Mouse (Mus musculus) macrophage (primary cell): Measurements from ENCODE around the gene Appbp2. TPM values are rescaled to one million over a fixed set of nuclear protein-coding genes. Genes with fewer than 3 reads are reported as not detected.

ENCODE experiments used
- H3K27ac ChIP-seq: fragments of 350-480 bp; formaldehyde crosslinking; 2 replicates; pipeline ENCODE4 v1.9.0; 2021
- H3K36me3 ChIP-seq: fragments of 350-480 bp; formaldehyde crosslinking; 2 replicates; pipeline ENCODE4 v1.9.0; 2021; ENCODE audit errors: inconsistent target
- H3K4me3 ChIP-seq: fragments of 350-480 bp; formaldehyde crosslinking; 2 replicates; pipeline ENCODE4 v1.9.0; 2021; ENCODE audit errors: inconsistent target
- H3K79me2 ChIP-seq: fragments of 350-480 bp; formaldehyde crosslinking; 2 replicates; pipeline ENCODE4 v1.9.0; 2021; ENCODE audit errors: inconsistent target
- WGBS: methylation state at CpG from one replicate; pipeline ENCODE4 v1.1.7; 2026; ENCODE audit warnings: inconsistent platforms; ENCODE audit not compliant: missing documents; 5-methylcytosine and 5-hydroxymethylcytosine counted together
- polyA plus RNA-seq: library from polyadenylated mRNA; stranded (reverse); fragments of 250-400 nt; gene quantifications from 3 replicates; pipeline ENCODE4 v1.2.4, GENCODE M21; 2018; ENCODE audit warnings: inconsistent platforms

Gene Appbp2
- polyA plus RNA-seq, 1 experiment from 2014 or later = 13.8 TPM

DNA sequence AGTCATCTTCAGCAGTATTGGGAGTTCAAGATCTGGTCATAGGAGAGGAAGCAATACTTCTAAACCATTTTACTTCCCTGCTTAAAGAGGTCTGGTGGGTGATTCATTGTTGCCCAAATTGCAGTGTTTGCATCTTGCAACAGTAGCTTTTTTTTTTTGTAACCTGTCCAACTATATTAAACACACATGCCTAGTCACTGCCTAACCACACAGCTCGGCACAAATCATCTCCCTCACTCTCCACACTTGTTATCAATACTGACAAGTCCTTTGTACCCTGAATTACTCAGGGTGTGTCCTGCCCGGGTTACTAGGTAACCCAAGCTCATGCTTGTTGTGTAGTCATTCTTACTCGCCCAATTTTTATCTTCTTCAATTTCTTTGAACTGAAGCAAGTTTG is 15.5 kb upstream of the Appbp2 start:
- H3K79me2 ChIP-seq = no peaks in the 10 kb centered on the region
- peak overlapping the region; percentile 72 for H3K27ac ChIP-seq
- H3K36me3 ChIP-seq = no peaks in the 10 kb centered on the region
- H3K4me3 ChIP-seq = no peak overlapping the region
- WGBS = 26% methylated on average over 3 of the region's 3 CpGs

- Histone ChIP-seq H3K79me2 (no peaks in the 10 kb centered on the region), H3K4me3 (no peak overlapping the region), H3K27ac (peak overlapping the region; percentile 72), H3K36me3 (no peaks in the 10 kb centered on the region)
- WGBS = 64% methylated on average over 3 of the region's 3 CpGs
Measured at GRCm38 (mm10) chr11:85249338-85249737, 14.4 kb upstream of the Appbp2 start.

- H3K79me2 ChIP-seq = no peaks in the 10 kb centered on the region
- H3K36me3 ChIP-seq = no peaks in the 10 kb centered on the region
- H3K27ac ChIP-seq = no peak overlapping the region
- no peak overlapping the region for H3K4me3 ChIP-seq
- WGBS = 100% methylated on average over 2 of the region's 2 CpGs
Measured at GRCm38 (mm10) chr11:85248151-85248550, 13.2 kb upstream of the Appbp2 start.

DNA sequence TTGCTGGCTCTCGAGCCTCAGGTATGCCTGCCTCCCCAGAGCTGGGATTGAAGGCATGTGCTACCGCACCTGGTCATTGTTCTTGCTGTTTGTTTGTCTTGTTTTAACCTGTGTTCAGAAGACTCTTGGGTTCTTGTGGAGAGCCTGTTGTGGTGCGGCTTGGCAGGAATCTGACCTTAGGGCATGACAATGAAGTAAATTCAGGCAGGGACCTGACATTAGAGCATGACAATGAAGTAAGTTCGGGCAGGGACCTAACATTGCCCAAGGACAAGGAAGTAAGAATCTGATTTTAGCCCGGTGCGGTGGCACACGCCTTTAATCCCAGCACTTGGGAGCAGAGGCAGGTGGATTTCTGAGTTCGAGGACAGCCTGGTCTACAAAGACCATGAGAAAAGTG is 6.3 kb upstream of the Appbp2 start:
- H3K27ac ChIP-seq = no peak overlapping the region
- H3K79me2 ChIP-seq = peaks cover under 1% of the 10 kb centered on the region; the same call in 1 of the 2 replicates
- 96% methylated on average over 8 of the region's 8 CpGs for WGBS
- no peak overlapping the region for H3K4me3 ChIP-seq
- H3K36me3 ChIP-seq = peaks cover 11% of the 10 kb centered on the region; the same call in 1 of the 2 replicates

GRCm38 (mm10) chr11:85240211-85240610 is 5.3 kb upstream of the Appbp2 start:
- H3K27ac ChIP-seq = no peak overlapping the region
- 94% methylated on average over 3 of the region's 3 CpGs for WGBS
- peaks cover 11% of the 10 kb centered on the region; the same call in 1 of the 2 replicates for H3K36me3 ChIP-seq
- no peak overlapping the region for H3K4me3 ChIP-seq
- peaks cover 11% of the 10 kb centered on the region; the same call in 1 of the 2 replicates for H3K79me2 ChIP-seq

DNA sequence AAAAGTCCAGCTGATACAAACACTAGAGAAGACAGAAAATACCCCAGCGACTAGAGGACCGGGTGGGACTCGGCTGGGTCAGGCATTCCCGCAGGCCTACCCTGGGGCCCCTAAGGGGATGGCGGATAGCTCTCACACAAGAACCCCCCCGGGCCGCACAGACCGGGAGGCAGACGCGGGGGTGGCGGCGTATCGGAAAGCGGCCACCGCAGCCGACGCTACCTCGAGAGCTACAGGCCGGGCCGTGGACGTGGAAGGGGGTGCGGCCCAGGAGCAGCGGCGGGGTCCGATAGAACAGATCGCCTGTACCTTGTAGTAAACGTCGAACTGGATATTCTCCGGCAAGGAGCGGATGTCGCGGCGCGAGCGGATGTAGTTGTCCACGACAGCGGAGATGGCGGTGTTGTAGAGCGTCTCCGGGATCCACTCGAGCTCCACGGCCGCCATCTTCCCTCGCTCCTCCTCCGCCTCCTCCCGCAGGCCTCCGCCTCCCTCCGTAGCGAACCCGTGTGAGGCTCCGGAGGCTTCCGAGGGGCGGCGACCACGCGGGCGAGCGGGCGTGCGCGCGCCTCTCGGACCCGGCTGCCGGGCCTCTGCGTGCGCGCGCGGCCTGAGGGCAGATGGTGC is 454 bp downstream of the Appbp2 start:
- H3K27ac ChIP-seq = peak overlapping the region; percentile 62
- WGBS = under 1% methylated on average over 70 of the region's 70 CpGs
- peaks cover 59% of the 10 kb centered on the region for H3K79me2 ChIP-seq
- peaks cover 11% of the 10 kb centered on the region; the same call in 1 of the 2 replicates for H3K36me3 ChIP-seq
- H3K4me3 ChIP-seq = peak overlapping the region; percentile 93

DNA sequence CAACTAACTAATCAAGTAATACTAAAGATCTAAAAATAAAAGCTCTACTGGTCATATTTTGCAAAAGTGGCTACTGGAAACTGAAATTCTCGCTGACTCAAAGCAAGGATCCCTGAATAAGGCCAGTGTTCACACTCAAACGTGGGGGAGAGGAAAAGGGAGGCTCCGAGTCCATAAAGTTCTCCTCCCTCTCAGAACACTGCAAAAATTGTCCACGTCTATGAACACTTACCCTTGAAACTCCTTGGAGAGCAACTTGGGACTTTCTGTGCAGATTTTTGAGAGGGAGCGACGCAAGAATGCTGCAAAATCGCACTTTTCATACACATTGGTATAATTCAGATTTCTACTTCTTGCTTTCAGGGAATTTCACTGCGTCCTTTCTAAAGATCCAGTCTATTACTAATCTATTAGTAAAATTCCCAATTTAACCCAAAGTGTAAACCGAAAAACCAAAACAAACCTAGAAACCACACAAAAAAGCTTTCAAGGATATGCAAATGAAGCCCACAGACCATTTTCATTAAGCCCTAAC is 1.2 kb downstream of the Appbp2 start:
- peak overlapping the region; percentile 93 for H3K4me3 ChIP-seq
- H3K27ac ChIP-seq = peak overlapping the region; percentile 62
- 12% methylated on average over 9 of the region's 9 CpGs for WGBS
- H3K36me3 ChIP-seq = peaks cover 11% of the 10 kb centered on the region; the same call in 1 of the 2 replicates
- H3K79me2 ChIP-seq = peaks cover 67% of the 10 kb centered on the region

DNA sequence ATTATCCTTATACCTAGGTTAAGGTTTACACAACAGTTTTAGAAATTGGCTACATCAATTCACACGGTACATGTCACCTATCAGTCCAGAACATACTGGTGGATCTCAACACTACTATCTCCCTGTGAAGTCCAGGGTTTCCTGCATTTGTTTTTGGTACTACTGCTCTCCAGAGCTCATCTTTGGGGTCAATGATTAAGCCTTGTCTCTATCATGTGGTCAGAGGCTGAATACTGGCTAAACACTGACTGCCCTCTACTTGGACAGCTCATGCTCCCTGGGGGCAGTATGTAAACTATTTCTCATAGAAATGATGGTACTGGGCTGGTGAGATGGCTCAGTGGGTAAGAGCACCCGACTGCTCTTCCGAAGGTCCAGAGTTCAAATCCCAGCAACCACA is 11.7 kb downstream of the Appbp2 start:
- no peak overlapping the region for H3K4me3 ChIP-seq
- H3K36me3 ChIP-seq = no peaks in the 10 kb centered on the region
- peaks cover 100% of the 10 kb centered on the region for H3K79me2 ChIP-seq
- 100% methylated on average over 1 of the region's 3 CpGs for WGBS
- no peak overlapping the region for H3K27ac ChIP-seq

GRCm38 (mm10) chr11:85222561-85222960 is 12.4 kb downstream of the Appbp2 start:
- WGBS = 98% methylated on average over 6 of the region's 6 CpGs
- Histone ChIP-seq H3K4me3 (no peak overlapping the region), H3K79me2 (peaks cover 100% of the 10 kb centered on the region), H3K36me3 (no peaks in the 10 kb centered on the region), H3K27ac (no peak overlapping the region)

DNA sequence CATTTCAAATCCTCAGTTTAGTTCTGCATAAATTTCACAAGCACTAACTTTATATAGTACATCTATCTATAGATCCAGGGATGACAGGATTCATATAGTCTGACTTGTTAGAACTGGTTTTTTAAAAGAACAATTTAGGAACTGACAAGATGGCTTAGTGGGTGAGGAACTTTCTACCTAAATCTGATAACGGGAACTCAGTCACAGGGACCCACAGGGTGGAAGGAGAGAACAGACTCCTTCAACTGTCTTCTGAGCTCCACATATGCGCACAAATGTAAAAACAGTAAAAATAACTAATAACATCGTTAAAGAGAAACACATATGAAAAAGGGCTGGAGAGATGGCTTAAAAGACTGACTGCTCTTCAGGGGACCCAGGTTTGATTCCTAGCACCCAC is 15.9 kb downstream of the Appbp2 start:
- Histone ChIP-seq H3K79me2 (peaks cover 91% of the 10 kb centered on the region), H3K4me3 (no peak overlapping the region), H3K27ac (no peak overlapping the region), H3K36me3 (peaks cover 5% of the 10 kb centered on the region; the same call in 1 of the 2 replicates)
- 93% methylated on average over 3 of the region's 3 CpGs for WGBS

DNA sequence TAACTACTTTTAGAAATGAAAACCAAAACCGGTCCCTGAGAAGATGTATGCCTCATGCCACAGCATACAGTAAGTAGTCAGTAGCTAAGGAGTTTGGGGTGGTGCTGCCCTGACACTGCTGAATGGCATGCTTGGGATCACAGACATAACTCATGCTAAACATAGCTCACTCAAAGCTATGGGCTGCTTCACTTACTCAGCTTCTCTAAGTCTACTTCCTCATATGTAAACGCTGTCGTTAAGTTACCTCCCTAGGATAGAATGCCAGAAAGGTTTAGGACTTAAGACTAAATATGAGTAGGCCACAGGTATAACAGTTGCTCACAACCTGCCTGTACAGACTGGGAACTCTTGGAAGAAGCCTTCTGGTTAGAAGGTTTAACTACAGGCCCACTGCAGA is 20.3 kb downstream of the Appbp2 start:
- H3K79me2 ChIP-seq = peaks cover 48% of the 10 kb centered on the region
- H3K36me3 ChIP-seq = peaks cover 36% of the 10 kb centered on the region
- 61% methylated on average over 3 of the region's 3 CpGs for WGBS
- no peak overlapping the region for H3K4me3 ChIP-seq
- H3K27ac ChIP-seq = no peak overlapping the region

GRCm38 (mm10) chr11:85213215-85213614 is 21.7 kb downstream of the Appbp2 start:
- WGBS = 96% methylated on average over 2 of the region's 2 CpGs
- Histone ChIP-seq H3K36me3 (peaks cover 50% of the 10 kb centered on the region), H3K79me2 (peaks cover 33% of the 10 kb centered on the region), H3K4me3 (no peak overlapping the region), H3K27ac (no peak overlapping the region)

DNA sequence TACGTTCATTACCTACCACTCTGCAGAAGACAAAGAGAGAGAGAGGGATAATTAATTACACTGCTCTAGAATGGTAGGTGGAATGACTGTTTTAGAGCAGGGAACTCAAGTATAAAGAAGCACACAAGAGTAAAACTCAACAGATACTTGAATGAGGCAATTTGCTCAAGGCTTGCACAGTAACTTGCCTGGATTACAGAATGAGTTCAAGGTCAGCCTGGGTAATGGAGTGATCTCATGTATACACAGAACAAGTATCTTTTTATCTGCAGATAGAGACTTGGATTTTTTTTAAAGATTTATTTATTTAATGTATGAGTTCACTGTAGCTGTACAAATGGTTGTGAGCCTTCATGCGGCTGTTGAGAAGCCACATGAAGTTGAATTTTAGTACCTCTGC is 23.8 kb downstream of the Appbp2 start:
- 100% methylated on average over 2 of the region's 2 CpGs for WGBS
- peaks cover 13% of the 10 kb centered on the region for H3K79me2 ChIP-seq
- no peak overlapping the region for H3K27ac ChIP-seq

GRCm38 (mm10) chr11:85206231-85206630 is 28.7 kb downstream of the Appbp2 start:
- Histone ChIP-seq H3K79me2 (no peaks in the 10 kb centered on the region; the same call in 1 of the 2 replicates), H3K4me3 (no peak overlapping the region), H3K27ac (no peak overlapping the region), H3K36me3 (peaks cover 66% of the 10 kb centered on the region)

More for the DNA sequence above, 23.8 kb downstream of the Appbp2 start:
- Histone ChIP-seq H3K4me3 (no peak overlapping the region), H3K36me3 (peaks cover 67% of the 10 kb centered on the region)

DNA sequence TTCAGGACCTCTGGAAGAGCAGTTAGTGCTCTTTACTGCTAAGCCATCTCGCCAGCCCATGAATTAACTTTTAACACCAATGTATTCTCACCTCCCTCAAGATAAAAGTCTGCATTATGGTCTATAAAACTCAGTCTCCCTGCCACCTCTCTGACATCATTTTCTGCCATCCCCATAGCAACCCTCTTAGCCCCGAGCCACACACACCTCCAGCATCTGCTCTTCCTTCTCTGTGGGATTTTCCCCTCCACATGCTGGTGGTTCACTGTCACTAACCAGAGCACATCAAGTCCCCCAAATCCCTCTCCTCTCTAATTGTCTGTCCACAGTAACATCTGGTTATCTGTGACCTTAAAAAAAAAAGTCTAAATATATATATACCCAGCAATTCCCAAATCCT is 36.0 kb downstream of the Appbp2 start:
- H3K36me3 ChIP-seq = peaks cover 78% of the 10 kb centered on the region
- no peaks in the 10 kb centered on the region for H3K79me2 ChIP-seq
- H3K4me3 ChIP-seq = no peak overlapping the region
- no peak overlapping the region for H3K27ac ChIP-seq
- WGBS = 91% methylated on average over 2 of the region's 2 CpGs
